Mouse (Mus musculus): ENCODE measurements around the gene Hp1bp3.

DNA sequence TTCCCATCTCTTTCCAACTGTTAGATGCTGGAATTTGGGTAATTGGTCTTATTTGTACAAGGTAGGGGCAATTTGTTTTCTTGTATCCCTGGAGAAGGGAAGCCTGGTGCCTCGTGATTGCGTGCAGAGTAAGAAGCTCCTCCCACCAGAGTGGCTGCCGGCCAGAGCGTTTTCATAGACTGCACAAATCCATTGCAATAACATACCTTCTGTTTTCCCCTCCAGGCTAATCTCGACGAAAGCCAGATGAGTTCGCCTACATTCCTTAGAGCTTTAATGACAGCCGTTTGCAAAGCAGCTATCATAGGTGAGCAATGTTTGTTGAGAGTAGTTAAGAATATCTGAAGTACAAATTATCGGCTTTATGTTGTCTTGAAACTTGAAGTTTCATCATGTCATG, 14.4 kb upstream of the Hp1bp3 start:
- TF ChIP-seq CTCF (IDR thresholded peaks at IDR 0.05; ENCODE audit: control insufficient read depth, insufficient read depth, insufficient replicate concordance, low read depth, low read length) (no peak), POLR2A (IDR thresholded peaks at IDR 0.05; ENCODE audit: control insufficient read depth, low read depth, low read length) (no peak)

Data from testis, adult 2 months (tissue).